Mouse (Mus musculus): ENCODE measurements around the gene Dynlrb1.

The Dynlrb1 gene

GRCm38 (mm10) chr2:155283793-155284192, 47.5 kb downstream of the Dynlrb1 start:
- no peak for DNase-seq (ENCODE audit: low spot score)

DNA sequence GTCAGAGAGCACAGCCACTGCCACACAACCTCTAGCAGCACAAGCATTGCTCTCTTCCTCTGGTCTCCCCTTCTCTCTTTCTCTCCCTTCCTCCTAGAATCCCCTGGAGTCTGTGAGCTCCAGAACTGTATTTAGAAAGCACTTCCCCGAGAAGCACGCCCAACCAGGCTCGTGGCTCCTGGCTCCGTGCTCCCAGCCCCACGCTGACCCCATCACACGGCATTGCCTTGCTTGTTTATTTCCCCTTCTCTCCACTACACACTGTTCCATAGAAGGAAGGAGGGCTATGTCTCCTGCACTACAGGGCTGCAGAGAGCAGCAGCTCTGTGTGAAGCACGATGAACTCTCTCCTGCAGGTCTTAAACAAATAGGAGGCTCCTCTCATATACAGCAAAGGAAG, 48.3 kb downstream of the Dynlrb1 start:
- no peak for DNase-seq (ENCODE audit: low spot score)

GRCm38 (mm10) chr2:155285744-155286143, 49.4 kb downstream of the Dynlrb1 start:
- DNase-seq (ENCODE audit: low spot score), result no peak

DNA sequence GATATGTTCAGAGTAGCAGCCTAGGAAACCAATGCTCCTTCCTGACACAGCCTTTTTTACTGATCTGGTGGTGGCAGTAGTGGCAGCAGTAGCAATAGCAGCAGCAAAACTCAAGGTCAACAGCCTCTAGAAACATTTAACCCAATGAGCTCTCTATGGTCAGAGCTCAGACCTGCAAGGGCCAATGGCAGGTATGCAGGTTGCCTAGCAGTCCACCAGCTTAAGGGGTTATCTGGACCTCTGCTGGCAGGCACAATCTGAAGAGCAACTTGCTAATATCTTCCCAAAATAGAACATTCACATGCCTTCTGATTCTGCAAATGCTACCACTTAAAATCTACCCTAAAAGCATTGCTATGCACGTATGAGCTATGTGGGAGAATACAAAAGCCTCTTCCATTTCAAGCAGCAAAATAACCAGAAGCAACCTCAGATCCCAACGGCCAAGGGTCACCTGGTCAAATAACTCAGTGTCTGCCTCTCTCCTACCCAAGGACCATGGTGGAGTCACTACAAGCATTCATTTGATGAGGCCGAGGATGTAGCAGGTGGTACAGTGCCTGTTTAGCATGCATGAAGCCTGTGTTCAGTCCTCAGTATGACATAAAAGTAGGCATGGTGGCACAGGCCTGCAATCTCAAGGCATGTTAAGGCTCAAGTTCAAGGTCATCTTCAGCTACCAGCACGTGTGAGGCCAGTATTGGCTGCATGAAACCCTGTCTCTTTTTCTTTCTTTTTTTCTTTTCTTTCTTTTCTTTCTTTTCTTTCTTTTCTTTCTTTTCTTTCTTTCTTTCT, 51.3 kb downstream of the Dynlrb1 start:
- no peak for DNase-seq (ENCODE audit: low spot score)

GRCm38 (mm10) chr2:155290066-155290465, 53.7 kb downstream of the Dynlrb1 start:
- DNase-seq (ENCODE audit: low spot score), result no peak

GRCm38 (mm10) chr2:155293382-155293781, 57.0 kb downstream of the Dynlrb1 start:
- DNase-seq (ENCODE audit: low spot score), result no peak

DNA sequence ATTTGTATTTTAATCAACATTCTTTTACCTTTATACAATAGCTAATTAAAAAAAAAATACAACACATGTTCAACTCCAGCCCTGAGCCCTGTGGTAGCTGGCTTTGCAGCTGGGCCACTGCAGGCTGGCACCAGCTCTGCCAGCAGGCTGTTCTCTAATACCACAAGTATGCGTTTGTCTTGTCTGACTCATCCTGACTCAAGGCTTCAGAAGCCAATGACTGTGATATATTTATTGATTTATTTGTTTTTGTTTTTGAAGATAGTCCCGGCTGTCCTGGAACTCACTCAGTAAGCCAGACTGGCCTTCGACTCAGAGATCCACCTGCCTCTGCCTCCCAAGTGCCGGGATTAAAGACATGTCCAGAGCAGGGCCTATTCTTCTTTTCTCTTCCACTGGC, 57.6 kb downstream of the Dynlrb1 start:
- no peak for DNase-seq (ENCODE audit: low spot score)

- no peak for DNase-seq (ENCODE audit: low spot score)
Measured at GRCm38 (mm10) chr2:155295453-155295852, 59.1 kb downstream of the Dynlrb1 start.

DNA sequence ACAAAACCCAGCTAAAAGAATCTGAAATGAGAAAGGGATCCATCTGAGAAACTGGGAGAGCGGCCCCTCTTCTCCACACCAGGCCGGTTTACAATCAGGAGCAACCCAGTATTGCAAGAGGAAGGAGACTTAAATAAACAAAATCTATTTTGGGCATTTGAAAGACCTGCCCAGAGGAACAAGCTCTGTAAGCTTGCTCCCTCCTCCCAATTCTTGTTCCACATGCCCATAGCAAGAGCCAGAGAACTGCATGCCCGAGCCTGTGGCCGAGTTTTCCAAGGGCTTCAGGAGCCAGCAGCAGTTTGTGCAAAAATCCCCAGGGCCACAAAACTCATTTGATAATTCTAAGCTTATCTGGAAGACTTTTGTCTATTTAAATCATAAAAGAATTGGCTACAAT, 63.2 kb downstream of the Dynlrb1 start:
- DNase-seq (ENCODE audit: low spot score), result no peak

All from yolk sac, embryonic 10.5 days (tissue).